Mouse (Mus musculus) mature B cell (primary cell): ENCODE data around the gene Wdtc1.

Experiments
- in situ Hi-C: fragments of 300-500 bp; cut with MboI; formaldehyde crosslinking; loops from 2 replicates; pipeline ENCODE4 v1.14.3; 2019

The Wdtc1 gene

GRCm38 (mm10) chr4:133353367-133354365, at the start of gene Wdtc1:
TSS of gene Wdtc1 (minus strand) at chr4:133353481.
- in situ Hi-C loops = no loop called here

GRCm38 (mm10) chr4:133402011-133402410, 48.7 kb upstream of the Wdtc1 start:
- in situ Hi-C loops = no loop called here

- in situ Hi-C loops = no loop called here
Measured at GRCm38 (mm10) chr4:133400098-133400497, 46.8 kb upstream of the Wdtc1 start.

- in situ Hi-C loops = no loop called here
Measured at GRCm38 (mm10) chr4:133399509-133399908, 46.2 kb upstream of the Wdtc1 start.

GRCm38 (mm10) chr4:133398619-133399018, 45.3 kb upstream of the Wdtc1 start:
- in situ Hi-C loops = no loop called here

- in situ Hi-C loops = no loop called here
Measured at GRCm38 (mm10) chr4:133397961-133398360, 44.7 kb upstream of the Wdtc1 start.

GRCm38 (mm10) chr4:133397299-133397698, 44.0 kb upstream of the Wdtc1 start:
- in situ Hi-C loops = no loop called here

- in situ Hi-C loops = no loop called here
Measured at GRCm38 (mm10) chr4:133396079-133396478, 42.8 kb upstream of the Wdtc1 start.

GRCm38 (mm10) chr4:133394981-133395573, 41.8 kb upstream of the Wdtc1 start:
- in situ Hi-C loops = no loop called here

GRCm38 (mm10) chr4:133391185-133392040, 38.1 kb upstream of the Wdtc1 start:
- in situ Hi-C loops = no loop called here

- in situ Hi-C loops = no loop called here
Measured at GRCm38 (mm10) chr4:133390585-133390984, 37.3 kb upstream of the Wdtc1 start.

GRCm38 (mm10) chr4:133390042-133390441, 36.8 kb upstream of the Wdtc1 start:
- in situ Hi-C loops = no loop called here

- in situ Hi-C loops = no loop called here
Measured at GRCm38 (mm10) chr4:133388781-133389552, 35.7 kb upstream of the Wdtc1 start.

- in situ Hi-C loops = no loop called here
Measured at GRCm38 (mm10) chr4:133387053-133387452, 33.8 kb upstream of the Wdtc1 start.

GRCm38 (mm10) chr4:133386061-133386797, 32.9 kb upstream of the Wdtc1 start:
- in situ Hi-C loops = no loop called here

- in situ Hi-C loops = no loop called here
Measured at GRCm38 (mm10) chr4:133381141-133381540, 27.9 kb upstream of the Wdtc1 start.

- in situ Hi-C loops = no loop called here
Measured at GRCm38 (mm10) chr4:133380532-133380931, 27.3 kb upstream of the Wdtc1 start.

GRCm38 (mm10) chr4:133379861-133380260, 26.6 kb upstream of the Wdtc1 start:
- in situ Hi-C loops = no loop called here

- in situ Hi-C loops = no loop called here
Measured at GRCm38 (mm10) chr4:133379046-133379347, 25.7 kb upstream of the Wdtc1 start.

GRCm38 (mm10) chr4:133378236-133379045, 25.2 kb upstream of the Wdtc1 start:
- in situ Hi-C loops = no loop called here
